Mouse (Mus musculus): Measurements from ENCODE around the gene Pdlim7. TPM values are rescaled to one million over a fixed set of nuclear protein-coding genes. Genes with fewer than 3 reads are reported as not detected.
A peak's percentile ranks its signal among the peaks of the same experiment; 100 is the strongest.

Pdlim7 gene
- total RNA-seq (2014; rRNA removed) (32.3 and 41.3 TPM in 2 replicates), polyA plus RNA-seq (2015; fragmentation: Nextera tagmentation; extraction: Ambion mirVana) (153 and 171 TPM in 2 replicates)

GRCm38 (mm10) chr13:55513111-55513748 is at the start of gene Pdlim7:
TSS of gene Pdlim7 (minus strand) at chr13:55513676.
- peak; percentile 90 for TF ChIP-seq CTCF (IDR thresholded peaks at IDR 0.05)
- ATAC-seq (ENCODE audit: low FRiP score) (peak; percentile 82), DNase-seq (ENCODE audit: low spot score) (peak; percentile 81)
- Histone ChIP-seq H3K4me2 (ENCODE audit: low read depth, low read length, poor library complexity, severe bottlenecking) (peak within 1 kb of the TSS; percentile 95), H3K36me3 (ENCODE audit: insufficient read depth, low read length) (peaks cover 12% of the 10 kb centered on the region), H3K27ac (ENCODE audit: low read depth, low read length) (peak within 1 kb of the TSS; percentile 78), H3K27me3 (ENCODE audit: insufficient read depth, low read length) (no peaks in the 10 kb centered on the region), H3K9ac (replicated peaks; ENCODE audit: low read length, poor library complexity, severe bottlenecking) (peak within 1 kb of the TSS; percentile 90), H3K4me3 (ENCODE audit: low read depth, low read length) (peak within 1 kb of the TSS; percentile 78), H3K4me1 (ENCODE audit: insufficient read depth, low read length) (peaks cover 21% of the 10 kb centered on the region), H3K9me3 (ENCODE audit: low read length) (no peaks in the 10 kb centered on the region)
- under 1% methylated on average over 54 of the region's 55 CpGs for WGBS

- Histone ChIP-seq H3K9ac (replicated peaks; ENCODE audit: low read length, poor library complexity, severe bottlenecking) (no peak overlapping the region), H3K36me3 (ENCODE audit: insufficient read depth, low read length) (peaks cover 29% of the 10 kb centered on the region), H3K4me3 (ENCODE audit: low read depth, low read length) (no peak overlapping the region), H3K4me1 (ENCODE audit: insufficient read depth, low read length) (no peaks in the 10 kb centered on the region), H3K27me3 (ENCODE audit: insufficient read depth, low read length) (no peaks in the 10 kb centered on the region), H3K9me3 (ENCODE audit: low read length) (no peaks in the 10 kb centered on the region), H3K4me2 (ENCODE audit: low read depth, low read length, poor library complexity, severe bottlenecking) (no peak overlapping the region), H3K27ac (ENCODE audit: low read depth, low read length) (no peak overlapping the region)
- TF ChIP-seq CTCF (IDR thresholded peaks at IDR 0.05) = no peak
- DNase-seq (ENCODE audit: low spot score) (no peak), ATAC-seq (ENCODE audit: low FRiP score) (no peak)
- WGBS = 87% methylated on average over 6 of the region's 6 CpGs
Observed at GRCm38 (mm10) chr13:55557499-55557898, 44.0 kb upstream of the Pdlim7 start.

DNA sequence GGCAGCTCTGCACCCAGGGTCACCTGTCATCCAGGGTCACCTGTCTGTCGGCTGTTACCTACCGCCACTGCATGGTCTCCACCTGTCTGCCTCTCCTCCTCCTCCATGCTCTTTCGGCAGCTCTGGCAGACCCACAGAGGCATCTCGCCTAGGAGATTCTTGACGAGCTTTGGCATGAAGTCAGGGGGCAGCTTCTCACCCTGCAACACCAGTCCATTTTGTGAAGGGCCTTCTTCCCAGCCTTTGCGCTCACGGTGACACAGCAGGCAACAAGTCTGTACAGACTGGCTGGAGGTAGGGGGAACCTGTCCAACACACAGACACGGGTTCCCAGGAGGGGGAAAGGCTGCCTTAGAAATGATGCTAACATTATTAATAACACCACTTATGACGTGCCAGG is 42.4 kb upstream of the Pdlim7 start:
- H3K4me2 ChIP-seq (ENCODE audit: low read depth, low read length, poor library complexity, severe bottlenecking) = no peak overlapping the region
- H3K27ac ChIP-seq (ENCODE audit: low read depth, low read length) = no peak overlapping the region
- TF ChIP-seq CTCF (IDR thresholded peaks at IDR 0.05) = no peak
- H3K4me3 ChIP-seq (ENCODE audit: low read depth, low read length) = no peak overlapping the region
- H3K9me3 ChIP-seq (ENCODE audit: low read length) = no peaks in the 10 kb centered on the region
- DNase-seq (ENCODE audit: low spot score) (no peak), ATAC-seq (ENCODE audit: low FRiP score) (no peak)
- no peak overlapping the region for H3K9ac ChIP-seq (replicated peaks; ENCODE audit: low read length, poor library complexity, severe bottlenecking)
- no peaks in the 10 kb centered on the region for H3K27me3 ChIP-seq (ENCODE audit: insufficient read depth, low read length)
- H3K36me3 ChIP-seq (ENCODE audit: insufficient read depth, low read length) = peaks cover 36% of the 10 kb centered on the region
- 92% methylated on average over 9 of the region's 9 CpGs for WGBS
- no peaks in the 10 kb centered on the region for H3K4me1 ChIP-seq (ENCODE audit: insufficient read depth, low read length)

DNA sequence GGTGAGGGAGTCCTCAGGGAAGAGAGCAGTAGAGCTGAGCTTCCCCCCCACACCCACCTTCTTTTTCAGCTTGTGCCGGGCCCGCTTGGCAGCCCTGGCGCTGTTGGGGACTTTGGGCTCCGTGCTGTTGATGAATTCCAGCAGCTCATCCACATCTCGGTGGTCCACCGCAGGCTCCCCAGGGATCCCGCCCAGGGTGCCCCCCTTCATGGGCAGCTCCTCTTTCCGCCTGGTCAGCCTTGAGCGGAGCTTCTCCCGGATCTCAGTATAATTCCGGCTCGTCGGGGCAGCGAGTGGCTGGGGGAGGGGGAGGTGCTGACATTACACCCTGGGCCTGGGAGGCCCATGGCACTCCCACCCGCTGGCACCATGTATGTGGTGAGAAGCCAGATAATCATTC is 35.6 kb upstream of the Pdlim7 start:
- no peak overlapping the region for H3K4me3 ChIP-seq (ENCODE audit: low read depth, low read length)
- no peaks in the 10 kb centered on the region for H3K4me1 ChIP-seq (ENCODE audit: insufficient read depth, low read length)
- TF ChIP-seq CTCF (IDR thresholded peaks at IDR 0.05) = no peak
- 84% methylated on average over 15 of the region's 15 CpGs for WGBS
- H3K27ac ChIP-seq (ENCODE audit: low read depth, low read length) = no peak overlapping the region
- DNase-seq (ENCODE audit: low spot score) (no peak), ATAC-seq (ENCODE audit: low FRiP score) (no peak)
- no peak overlapping the region for H3K4me2 ChIP-seq (ENCODE audit: low read depth, low read length, poor library complexity, severe bottlenecking)
- peaks cover 70% of the 10 kb centered on the region for H3K36me3 ChIP-seq (ENCODE audit: insufficient read depth, low read length)
- H3K27me3 ChIP-seq (ENCODE audit: insufficient read depth, low read length) = no peaks in the 10 kb centered on the region
- H3K9ac ChIP-seq (replicated peaks; ENCODE audit: low read length, poor library complexity, severe bottlenecking) = no peak overlapping the region
- H3K9me3 ChIP-seq (ENCODE audit: low read length) = no peaks in the 10 kb centered on the region

DNA sequence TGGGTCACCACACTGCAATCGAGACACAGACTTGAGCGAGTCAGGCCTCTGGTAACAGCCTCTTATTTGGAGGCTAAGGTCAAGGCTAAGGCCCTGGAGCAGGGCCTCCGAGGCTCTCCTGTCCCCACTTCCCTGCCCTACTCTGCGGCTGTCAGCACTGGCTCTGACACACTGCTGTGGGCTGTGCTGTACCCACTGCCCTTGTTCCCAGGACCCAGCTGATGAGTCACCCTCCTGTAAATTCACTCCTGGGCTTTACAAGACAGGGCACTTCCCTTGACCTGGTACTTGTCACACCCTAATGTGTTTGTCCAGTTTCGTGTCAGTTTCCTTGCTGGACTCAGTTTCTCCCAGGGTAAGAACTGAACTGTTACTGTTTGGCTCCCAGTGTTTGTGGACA is 35.0 kb upstream of the Pdlim7 start:
- Histone ChIP-seq H3K4me3 (ENCODE audit: low read depth, low read length) (no peak overlapping the region), H3K4me1 (ENCODE audit: insufficient read depth, low read length) (no peaks in the 10 kb centered on the region), H3K9me3 (ENCODE audit: low read length) (no peaks in the 10 kb centered on the region), H3K4me2 (ENCODE audit: low read depth, low read length, poor library complexity, severe bottlenecking) (no peak overlapping the region), H3K9ac (replicated peaks; ENCODE audit: low read length, poor library complexity, severe bottlenecking) (no peak overlapping the region), H3K27ac (ENCODE audit: low read depth, low read length) (no peak overlapping the region), H3K27me3 (ENCODE audit: insufficient read depth, low read length) (no peaks in the 10 kb centered on the region), H3K36me3 (ENCODE audit: insufficient read depth, low read length) (peaks cover 73% of the 10 kb centered on the region)
- TF ChIP-seq CTCF (IDR thresholded peaks at IDR 0.05) = no peak
- DNase-seq (ENCODE audit: low spot score) (no peak), ATAC-seq (ENCODE audit: low FRiP score) (no peak)
- 91% methylated on average over 5 of the region's 5 CpGs for WGBS

DNA sequence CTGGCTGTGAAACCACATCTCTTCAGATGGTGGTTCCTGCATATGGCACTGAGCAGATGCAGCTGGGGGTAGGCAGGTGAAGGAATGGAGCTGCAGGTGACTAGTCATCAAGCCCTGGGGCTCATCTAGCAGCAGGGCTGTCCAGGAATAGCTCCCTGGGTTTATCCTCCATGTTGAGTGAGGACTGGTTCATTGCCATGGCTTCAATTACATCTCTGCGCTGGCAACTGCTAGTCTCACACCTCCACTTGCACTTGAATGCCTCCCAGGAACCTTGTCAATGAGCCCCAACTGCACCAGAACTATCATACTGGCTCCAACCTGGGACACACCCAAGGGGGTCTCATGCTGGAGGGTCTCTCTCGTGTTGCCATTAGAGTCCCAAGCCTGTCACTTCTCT is 34.4 kb upstream of the Pdlim7 start:
- no peak overlapping the region for H3K4me2 ChIP-seq (ENCODE audit: low read depth, low read length, poor library complexity, severe bottlenecking)
- no peaks in the 10 kb centered on the region for H3K9me3 ChIP-seq (ENCODE audit: low read length)
- H3K9ac ChIP-seq (replicated peaks; ENCODE audit: low read length, poor library complexity, severe bottlenecking) = no peak overlapping the region
- no peak overlapping the region for H3K4me3 ChIP-seq (ENCODE audit: low read depth, low read length)
- H3K27ac ChIP-seq (ENCODE audit: low read depth, low read length) = no peak overlapping the region
- no peaks in the 10 kb centered on the region for H3K27me3 ChIP-seq (ENCODE audit: insufficient read depth, low read length)
- H3K4me1 ChIP-seq (ENCODE audit: insufficient read depth, low read length) = no peaks in the 10 kb centered on the region
- H3K36me3 ChIP-seq (ENCODE audit: insufficient read depth, low read length) = peaks cover 73% of the 10 kb centered on the region
- no peak for TF ChIP-seq CTCF (IDR thresholded peaks at IDR 0.05)
- DNase-seq (ENCODE audit: low spot score) (no peak), ATAC-seq (ENCODE audit: low FRiP score) (no peak)
- 97% methylated on average over 2 of the region's 2 CpGs for WGBS

Data from midbrain, postnatal 0 days (tissue).